Mouse (Mus musculus) C2C12 (cell line): Measurements from ENCODE around the gene Tbc1d30. TPM values are rescaled to one million over a fixed set of nuclear protein-coding genes. Genes with fewer than 3 reads are reported as not detected.

Source experiments
- H3K27me3 ChIP-seq: one replicate; pipeline ENCODE4 v1.6.1; 2011; ENCODE audit not compliant: control insufficient read depth, insufficient read depth, insufficient read length
- H3K36me3 ChIP-seq: one replicate; pipeline ENCODE4 v1.6.1; 2011; ENCODE audit not compliant: control insufficient read depth, insufficient read depth
- H3K4me3 ChIP-seq: one replicate; pipeline ENCODE4 v1.5.1; 2011; ENCODE audit warnings: mild to moderate bottlenecking, control low read depth; ENCODE audit not compliant: poor library complexity, insufficient read depth, severe bottlenecking
- H3K79me2 ChIP-seq: one replicate; pipeline ENCODE4 v1.6.1; 2011; ENCODE audit not compliant: control insufficient read depth, insufficient read depth
- H3K79me3 ChIP-seq: one replicate; pipeline ENCODE4 v1.6.1; 2011; ENCODE audit warnings: low read depth, control low read depth
- H3ac ChIP-seq: one replicate; pipeline ENCODE3; 2011; ENCODE audit warnings: low read depth; ENCODE audit not compliant: control insufficient read depth, insufficient read length
- CEBPB ChIP-seq: IDR thresholded peaks from one replicate; pipeline ENCODE4 v1.6.1; 2011; ENCODE audit warnings: low read depth, mild to moderate bottlenecking, control low read depth, moderate library complexity
- CTCF ChIP-seq: IDR thresholded peaks from one replicate; pipeline ENCODE4 v1.5.1; 2011; ENCODE audit not compliant: control insufficient read depth, insufficient read depth, insufficient read length
- FOSL1 ChIP-seq: IDR thresholded peaks from one replicate; pipeline ENCODE4 v1.8.0; 2011; ENCODE audit warnings: mild to moderate bottlenecking, low read length; ENCODE audit not compliant: poor library complexity, insufficient read depth, severe bottlenecking
- MAX ChIP-seq: IDR thresholded peaks from one replicate; pipeline ENCODE4 v1.6.1; 2011; ENCODE audit warnings: mild to moderate bottlenecking, control low read depth
- MYOD1 ChIP-seq: IDR thresholded peaks from one replicate; pipeline ENCODE4 v1.6.1; 2011; ENCODE audit warnings: low read depth; ENCODE audit not compliant: control insufficient read depth, insufficient read length
- MYOG ChIP-seq: IDR thresholded peaks from one replicate; pipeline ENCODE4 v1.6.1; 2011; ENCODE audit not compliant: control insufficient read depth, insufficient read length; ENCODE audit errors: extremely low read depth
- USF1 ChIP-seq: IDR thresholded peaks from one replicate; pipeline ENCODE4 v1.6.1; 2011; ENCODE audit warnings: low read depth, mild to moderate bottlenecking, control low read depth, moderate library complexity
- polyA plus RNA-seq: library from polyadenylated mRNA; unstranded; fragments of >200 nt; fragmentation: generic; extraction: Trizol; gene quantifications from one replicate; pipeline ENCODE4 v1.2.1, GENCODE M21; 2012; ENCODE audit warnings: missing spikeins

Gene Tbc1d30
- polyA plus RNA-seq, 1 experiment, result not detected

DNA sequence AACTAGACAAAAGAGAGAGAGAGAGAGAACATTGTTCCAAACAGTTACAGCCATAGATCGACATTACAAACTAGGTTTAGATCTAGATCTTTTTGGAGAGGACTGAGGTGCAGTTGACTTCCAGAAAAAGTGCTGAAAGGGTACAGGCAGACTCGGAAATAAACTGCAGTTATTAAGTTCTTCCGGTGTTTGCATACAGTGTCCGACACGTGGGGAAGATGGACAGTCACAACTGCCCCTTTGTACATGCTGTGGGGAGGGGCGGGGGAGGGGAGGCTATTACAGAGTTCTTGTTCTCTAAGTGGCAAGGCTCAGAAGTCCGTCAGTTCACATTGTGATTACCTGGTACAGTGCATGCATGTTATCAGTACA is 86.9 kb downstream of the Tbc1d30 start:
- no peak overlapping the region for H3K4me3 ChIP-seq
- no peaks in the 10 kb centered on the region for H3K79me3 ChIP-seq
- H3ac ChIP-seq, result no peak overlapping the region
- no peak for TF ChIP-seq MYOG
- TF ChIP-seq FOSL1, result no peak
- no peak for TF ChIP-seq CTCF
- TF ChIP-seq MAX, result no peak
- TF ChIP-seq CEBPB, result no peak
- no peak for TF ChIP-seq MYOD1
- no peak for TF ChIP-seq USF1
- H3K27me3 ChIP-seq, result peaks cover 6% of the 10 kb centered on the region
- H3K79me2 ChIP-seq, result no peaks in the 10 kb centered on the region
- H3K36me3 ChIP-seq, result no peaks in the 10 kb centered on the region

DNA sequence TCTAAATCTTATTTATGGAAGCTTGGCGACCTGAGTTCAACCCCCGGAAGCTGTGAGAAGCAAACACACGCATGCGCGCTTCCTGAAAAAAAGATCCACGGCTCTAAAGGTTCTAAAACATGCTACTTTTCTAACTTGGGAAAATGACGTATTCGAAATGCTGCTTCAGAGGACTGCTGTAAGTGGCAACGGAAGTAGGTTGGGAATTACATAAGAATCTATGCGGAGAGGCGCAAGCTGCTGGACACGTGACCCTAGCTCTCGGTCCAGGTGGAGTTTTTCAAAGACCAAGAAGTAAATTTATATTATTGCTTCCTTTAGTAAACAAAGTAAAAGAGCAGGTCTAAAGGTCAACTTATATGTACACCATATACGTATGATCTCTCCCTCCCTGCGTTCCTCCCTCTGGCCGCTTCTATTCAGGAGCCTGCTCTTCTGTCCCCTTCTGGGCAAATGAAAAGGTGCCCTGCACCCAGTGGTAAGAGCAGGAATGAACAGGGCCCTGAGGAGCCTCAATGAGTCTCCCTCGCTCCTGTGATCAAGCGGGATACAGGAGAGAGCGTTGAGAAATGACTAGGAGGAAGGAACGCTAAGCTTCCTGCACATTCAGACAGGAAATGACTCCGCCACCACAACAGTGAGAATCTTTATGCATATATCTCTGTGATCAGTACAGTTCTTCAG is 87.4 kb downstream of the Tbc1d30 start:
- no peaks in the 10 kb centered on the region for H3K36me3 ChIP-seq
- TF ChIP-seq MAX (no peak), CEBPB (no peak), CTCF (no peak), USF1 (no peak), FOSL1 (no peak), MYOG (no peak), MYOD1 (no peak)
- no peaks in the 10 kb centered on the region for H3K79me3 ChIP-seq
- no peaks in the 10 kb centered on the region for H3K79me2 ChIP-seq
- H3K27me3 ChIP-seq, result peaks cover 6% of the 10 kb centered on the region
- no peak overlapping the region for H3ac ChIP-seq
- no peak overlapping the region for H3K4me3 ChIP-seq

DNA sequence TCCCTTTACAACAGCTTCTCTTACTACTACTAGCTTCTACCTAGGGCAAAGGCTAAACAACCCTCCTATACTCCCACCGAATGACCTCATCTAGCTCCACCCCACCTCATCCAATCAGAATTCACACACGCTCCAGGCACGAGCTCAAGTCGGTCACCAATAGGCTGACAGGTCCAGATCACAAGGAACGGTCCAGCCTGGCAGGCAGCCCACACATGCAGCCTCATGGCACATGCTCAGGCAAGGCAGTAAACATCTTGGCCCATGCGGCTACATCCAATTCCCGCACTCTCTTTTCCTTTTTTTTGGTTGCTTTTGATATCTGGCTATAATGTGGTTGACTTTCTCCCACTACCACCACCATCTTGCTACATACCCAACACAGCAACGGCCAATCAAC is 88.9 kb downstream of the Tbc1d30 start:
- Histone ChIP-seq H3ac (no peak overlapping the region), H3K4me3 (no peak overlapping the region), H3K27me3 (peaks cover 5% of the 10 kb centered on the region), H3K79me3 (no peaks in the 10 kb centered on the region), H3K79me2 (no peaks in the 10 kb centered on the region), H3K36me3 (no peaks in the 10 kb centered on the region)
- TF ChIP-seq MAX (no peak), FOSL1 (no peak), CTCF (no peak), MYOD1 (no peak), USF1 (no peak)

DNA sequence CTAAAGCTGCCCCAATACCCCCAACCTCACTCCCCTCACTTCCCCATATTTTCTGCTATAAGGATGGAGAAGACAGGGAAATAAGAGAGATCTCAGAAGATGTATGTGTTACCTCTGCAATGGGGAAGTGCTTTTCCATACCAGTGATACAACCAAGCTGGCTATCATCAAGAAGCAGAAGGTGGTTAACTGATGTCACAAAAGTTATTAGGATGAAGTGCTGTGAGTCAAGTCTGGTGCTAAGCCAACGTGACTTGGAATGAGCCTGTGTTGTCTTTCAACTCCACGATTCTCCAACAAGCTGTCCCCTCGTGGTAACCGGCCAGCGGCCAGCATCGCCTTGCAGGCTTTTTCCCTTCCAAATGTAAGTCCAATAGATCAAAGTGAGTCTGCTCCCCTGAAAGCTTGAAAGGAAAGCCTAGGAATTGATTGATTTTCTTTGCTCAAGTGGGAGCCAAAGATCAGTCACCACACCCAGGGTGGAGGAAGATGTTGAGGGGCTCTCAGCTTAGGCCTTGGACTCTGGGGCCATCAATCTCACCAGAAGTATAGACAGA is 90.0 kb downstream of the Tbc1d30 start:
- Histone ChIP-seq H3K36me3 (no peaks in the 10 kb centered on the region), H3K79me3 (no peaks in the 10 kb centered on the region), H3K79me2 (no peaks in the 10 kb centered on the region), H3K4me3 (no peak overlapping the region), H3ac (no peak overlapping the region), H3K27me3 (peaks cover under 1% of the 10 kb centered on the region)
- TF ChIP-seq MYOG, result no peak
- no peak for TF ChIP-seq CTCF
- no peak for TF ChIP-seq USF1
- TF ChIP-seq MAX, result no peak
- no peak for TF ChIP-seq FOSL1
- no peak for TF ChIP-seq MYOD1
- TF ChIP-seq CEBPB, result no peak

DNA sequence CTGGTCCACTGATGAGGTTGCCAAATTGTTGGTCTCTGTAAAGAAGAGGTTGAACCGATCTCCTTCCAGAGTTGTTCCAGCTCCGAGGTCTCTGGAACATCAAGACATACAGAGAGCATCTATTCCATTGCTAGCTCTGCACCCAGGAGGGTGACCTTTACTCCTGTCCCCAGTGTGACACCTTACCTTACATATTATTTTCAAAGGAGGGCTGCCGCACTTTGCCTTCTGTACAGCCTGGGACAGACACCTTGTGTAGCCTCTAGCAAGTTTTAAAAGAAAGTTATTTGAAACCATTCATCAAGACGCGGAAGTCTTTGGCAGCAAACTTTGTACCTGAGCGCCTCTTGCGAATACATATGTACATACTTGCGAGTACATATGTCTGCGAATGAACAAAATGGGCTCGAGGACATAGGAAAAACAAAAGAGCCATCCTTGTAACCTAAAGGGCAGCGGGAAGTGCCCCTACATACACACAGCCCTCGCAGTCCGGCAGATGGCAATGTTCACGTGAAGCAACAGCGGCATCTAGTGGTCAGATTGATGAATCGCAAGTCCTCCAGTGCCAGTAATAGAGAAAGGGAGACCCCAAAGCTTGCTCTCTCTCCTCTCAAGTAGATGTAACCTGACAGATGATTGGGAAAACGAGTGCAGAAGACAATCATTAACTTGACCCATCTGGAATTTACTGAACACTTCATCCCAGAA is 94.8 kb downstream of the Tbc1d30 start:
- no peak for TF ChIP-seq CEBPB
- peak; percentile 90 for TF ChIP-seq CTCF
- Histone ChIP-seq H3K79me3 (no peaks in the 10 kb centered on the region), H3K4me3 (no peak overlapping the region)

More for the DNA sequence above, 94.8 kb downstream of the Tbc1d30 start:
- Histone ChIP-seq H3ac (no peak overlapping the region), H3K36me3 (no peaks in the 10 kb centered on the region), H3K79me2 (no peaks in the 10 kb centered on the region), H3K27me3 (peaks cover 14% of the 10 kb centered on the region)
